Mouse (Mus musculus): ENCODE results near the gene Ksr1. TPM values are rescaled to one million over a fixed set of nuclear protein-coding genes. Genes with fewer than 3 reads are reported as not detected.

Gene Ksr1
- polyA plus RNA-seq, 1 experiment from 2014 or later = 3.3 TPM

DNA sequence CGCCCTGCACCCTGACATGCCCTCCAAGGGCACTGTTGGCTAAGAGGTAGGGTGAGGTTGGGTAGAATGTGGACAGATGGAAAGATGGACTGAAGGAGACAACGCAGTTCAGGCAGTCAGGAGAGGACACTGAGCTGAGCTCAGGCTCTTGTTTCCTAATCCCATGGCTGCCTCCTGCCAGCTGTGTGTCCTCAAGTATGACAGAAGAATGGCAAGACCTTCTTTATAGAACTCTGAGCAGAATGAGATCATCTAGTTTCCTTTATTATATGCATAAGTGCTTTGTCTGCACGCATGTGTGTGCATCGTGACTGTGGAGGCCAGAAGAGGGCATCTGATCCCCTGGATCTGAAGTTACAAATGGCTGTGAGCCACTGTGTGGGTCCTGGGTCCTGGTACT is 72.6 kb downstream of the Ksr1 start:
- DNase-seq (ENCODE audit: low spot score, missing footprints) (no peak), ATAC-seq (ENCODE audit: low FRiP score) (no peak)
- Histone ChIP-seq H3K36me3 (ENCODE audit: control insufficient read depth, insufficient read depth, low read length) (no peaks in the 10 kb centered on the region), H3K4me3 (ENCODE audit: low read depth, low read length) (no peak overlapping the region), H3K9ac (ENCODE audit: low read length) (no peak overlapping the region), H3K27ac (ENCODE audit: low read depth, low read length) (no peak overlapping the region), H3K4me2 (no peak overlapping the region), H3K27me3 (ENCODE audit: control insufficient read depth, insufficient read depth, low read length) (no peaks in the 10 kb centered on the region), H3K4me1 (ENCODE audit: control insufficient read depth, insufficient read depth, low read length) (peaks cover 6% of the 10 kb centered on the region), H3K9me3 (ENCODE audit: control insufficient read depth, low read length) (no peaks in the 10 kb centered on the region)
- WGBS = 88% methylated on average over 4 of the region's 4 CpGs

- ATAC-seq (ENCODE audit: low FRiP score) = no peak
- H3K27me3 ChIP-seq (ENCODE audit: control insufficient read depth, insufficient read depth, low read length) = no peaks in the 10 kb centered on the region
- H3K9ac ChIP-seq (ENCODE audit: low read length) = no peak overlapping the region
- H3K36me3 ChIP-seq (ENCODE audit: control insufficient read depth, insufficient read depth, low read length) = no peaks in the 10 kb centered on the region
- H3K27ac ChIP-seq (ENCODE audit: low read depth, low read length) = no peak overlapping the region
- DNase-seq (ENCODE audit: low spot score, missing footprints) = no peak
- WGBS = 91% methylated on average over 8 of the region's 8 CpGs
- no peaks in the 10 kb centered on the region for H3K9me3 ChIP-seq (ENCODE audit: control insufficient read depth, low read length)
- H3K4me1 ChIP-seq (ENCODE audit: control insufficient read depth, insufficient read depth, low read length) = peaks cover 6% of the 10 kb centered on the region
- H3K4me3 ChIP-seq (ENCODE audit: low read depth, low read length) = no peak overlapping the region
- H3K4me2 ChIP-seq = no peak overlapping the region
These were observed 74.1 kb downstream of the Ksr1 start for GRCm38 (mm10) chr11:79072108-79072507.

- no peak overlapping the region for H3K4me2 ChIP-seq
- no peaks in the 10 kb centered on the region for H3K27me3 ChIP-seq (ENCODE audit: control insufficient read depth, insufficient read depth, low read length)
- no peak overlapping the region for H3K4me3 ChIP-seq (ENCODE audit: low read depth, low read length)
- 0 out of 2 replicates have a peak overlapping the region, but pooled peaks have one; percentile 1 for H3K27ac ChIP-seq (ENCODE audit: low read depth, low read length)
- ATAC-seq (ENCODE audit: low FRiP score) (no peak), DNase-seq (ENCODE audit: low spot score, missing footprints) (no peak)
- H3K9me3 ChIP-seq (ENCODE audit: control insufficient read depth, low read length) = no peaks in the 10 kb centered on the region
- H3K4me1 ChIP-seq (ENCODE audit: control insufficient read depth, insufficient read depth, low read length) = peaks cover 6% of the 10 kb centered on the region
- no peaks in the 10 kb centered on the region for H3K36me3 ChIP-seq (ENCODE audit: control insufficient read depth, insufficient read depth, low read length)
- 88% methylated on average over 7 of the region's 7 CpGs for WGBS
- H3K9ac ChIP-seq (ENCODE audit: low read length) = no peak overlapping the region
These were observed 74.9 kb downstream of the Ksr1 start for GRCm38 (mm10) chr11:79071082-79071972.

GRCm38 (mm10) chr11:79069453-79070153 is 76.6 kb downstream of the Ksr1 start:
- Histone ChIP-seq H3K36me3 (ENCODE audit: control insufficient read depth, insufficient read depth, low read length) (no peaks in the 10 kb centered on the region), H3K9me3 (ENCODE audit: control insufficient read depth, low read length) (no peaks in the 10 kb centered on the region), H3K27ac (ENCODE audit: low read depth, low read length) (no peak overlapping the region), H3K9ac (ENCODE audit: low read length) (no peak overlapping the region), H3K4me2 (no peak overlapping the region), H3K4me3 (ENCODE audit: low read depth, low read length) (no peak overlapping the region), H3K4me1 (ENCODE audit: control insufficient read depth, insufficient read depth, low read length) (peaks cover 6% of the 10 kb centered on the region), H3K27me3 (ENCODE audit: control insufficient read depth, insufficient read depth, low read length) (no peaks in the 10 kb centered on the region)
- no peak for DNase-seq (ENCODE audit: low spot score, missing footprints)
- ATAC-seq (ENCODE audit: low FRiP score) = no peak
- WGBS = 52% methylated on average over 9 of the region's 10 CpGs

- H3K27me3 ChIP-seq (ENCODE audit: control insufficient read depth, insufficient read depth, low read length) = no peaks in the 10 kb centered on the region
- H3K4me1 ChIP-seq (ENCODE audit: control insufficient read depth, insufficient read depth, low read length) = peaks cover 6% of the 10 kb centered on the region
- H3K27ac ChIP-seq (ENCODE audit: low read depth, low read length) = no peak overlapping the region; the same call in 1 of the 2 replicates
- DNase-seq (ENCODE audit: low spot score, missing footprints) (no peak), ATAC-seq (ENCODE audit: low FRiP score) (no peak)
- no peak overlapping the region for H3K4me2 ChIP-seq
- no peak overlapping the region for H3K4me3 ChIP-seq (ENCODE audit: low read depth, low read length)
- 86% methylated on average over 4 of the region's 4 CpGs for WGBS
- no peak overlapping the region for H3K9ac ChIP-seq (ENCODE audit: low read length)
- no peaks in the 10 kb centered on the region for H3K9me3 ChIP-seq (ENCODE audit: control insufficient read depth, low read length)
- H3K36me3 ChIP-seq (ENCODE audit: control insufficient read depth, insufficient read depth, low read length) = no peaks in the 10 kb centered on the region
These were observed 79.0 kb downstream of the Ksr1 start for GRCm38 (mm10) chr11:79067172-79067571.

GRCm38 (mm10) chr11:79066191-79066530 is 80.0 kb downstream of the Ksr1 start:
- H3K27ac ChIP-seq (ENCODE audit: low read depth, low read length) = no peak overlapping the region
- no peak overlapping the region for H3K9ac ChIP-seq (ENCODE audit: low read length)
- no peak for ATAC-seq (ENCODE audit: low FRiP score)
- no peak overlapping the region for H3K4me3 ChIP-seq (ENCODE audit: low read depth, low read length)
- no peaks in the 10 kb centered on the region for H3K36me3 ChIP-seq (ENCODE audit: control insufficient read depth, insufficient read depth, low read length)
- DNase-seq (ENCODE audit: low spot score, missing footprints) = no peak
- no peaks in the 10 kb centered on the region for H3K9me3 ChIP-seq (ENCODE audit: control insufficient read depth, low read length)
- no peaks in the 10 kb centered on the region for H3K27me3 ChIP-seq (ENCODE audit: control insufficient read depth, insufficient read depth, low read length)
- H3K4me1 ChIP-seq (ENCODE audit: control insufficient read depth, insufficient read depth, low read length) = peaks cover 6% of the 10 kb centered on the region
- 92% methylated on average over 2 of the region's 2 CpGs for WGBS
- H3K4me2 ChIP-seq = no peak overlapping the region

- H3K4me2 ChIP-seq = no peak overlapping the region
- no peaks in the 10 kb centered on the region for H3K36me3 ChIP-seq (ENCODE audit: control insufficient read depth, insufficient read depth, low read length)
- H3K4me1 ChIP-seq (ENCODE audit: control insufficient read depth, insufficient read depth, low read length) = peaks cover 6% of the 10 kb centered on the region
- no peaks in the 10 kb centered on the region for H3K27me3 ChIP-seq (ENCODE audit: control insufficient read depth, insufficient read depth, low read length)
- no peak overlapping the region for H3K9ac ChIP-seq (ENCODE audit: low read length)
- H3K9me3 ChIP-seq (ENCODE audit: control insufficient read depth, low read length) = no peaks in the 10 kb centered on the region
- WGBS = 79% methylated on average over 11 of the region's 11 CpGs
- H3K4me3 ChIP-seq (ENCODE audit: low read depth, low read length) = no peak overlapping the region
- H3K27ac ChIP-seq (ENCODE audit: low read depth, low read length) = no peak overlapping the region
- no peak for DNase-seq (ENCODE audit: low spot score, missing footprints)
- no peak for ATAC-seq (ENCODE audit: low FRiP score)
These were observed 80.6 kb downstream of the Ksr1 start for GRCm38 (mm10) chr11:79065463-79066190.

DNA sequence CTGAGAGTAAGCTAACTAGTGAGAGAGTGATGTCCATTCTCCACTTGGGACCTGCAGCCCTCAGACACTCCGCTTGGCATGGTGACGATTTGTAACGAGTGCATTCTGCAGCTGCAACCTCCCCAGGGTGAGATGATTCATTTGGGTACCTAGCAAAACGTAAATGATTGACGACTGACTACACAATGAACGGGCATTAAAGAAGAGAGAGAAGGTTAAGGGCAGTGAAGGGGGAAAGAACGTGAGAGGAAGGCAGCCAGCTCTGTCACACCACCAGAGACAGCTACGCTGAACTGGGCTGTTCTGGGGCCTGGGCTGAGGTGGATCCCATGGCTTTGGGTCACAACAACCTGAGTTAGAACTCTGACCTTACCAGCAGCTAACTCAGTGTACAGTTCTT is 81.9 kb downstream of the Ksr1 start:
- H3K9ac ChIP-seq (ENCODE audit: low read length) = no peak overlapping the region
- ATAC-seq (ENCODE audit: low FRiP score) (no peak), DNase-seq (ENCODE audit: low spot score, missing footprints) (no peak)
- H3K4me3 ChIP-seq (ENCODE audit: low read depth, low read length) = no peak overlapping the region
- WGBS = 79% methylated on average over 8 of the region's 8 CpGs
- H3K36me3 ChIP-seq (ENCODE audit: control insufficient read depth, insufficient read depth, low read length) = no peaks in the 10 kb centered on the region
- no peaks in the 10 kb centered on the region for H3K4me1 ChIP-seq (ENCODE audit: control insufficient read depth, insufficient read depth, low read length)
- H3K9me3 ChIP-seq (ENCODE audit: control insufficient read depth, low read length) = no peaks in the 10 kb centered on the region
- H3K27ac ChIP-seq (ENCODE audit: low read depth, low read length) = no peak overlapping the region
- no peaks in the 10 kb centered on the region for H3K27me3 ChIP-seq (ENCODE audit: control insufficient read depth, insufficient read depth, low read length)
- no peak overlapping the region for H3K4me2 ChIP-seq

DNA sequence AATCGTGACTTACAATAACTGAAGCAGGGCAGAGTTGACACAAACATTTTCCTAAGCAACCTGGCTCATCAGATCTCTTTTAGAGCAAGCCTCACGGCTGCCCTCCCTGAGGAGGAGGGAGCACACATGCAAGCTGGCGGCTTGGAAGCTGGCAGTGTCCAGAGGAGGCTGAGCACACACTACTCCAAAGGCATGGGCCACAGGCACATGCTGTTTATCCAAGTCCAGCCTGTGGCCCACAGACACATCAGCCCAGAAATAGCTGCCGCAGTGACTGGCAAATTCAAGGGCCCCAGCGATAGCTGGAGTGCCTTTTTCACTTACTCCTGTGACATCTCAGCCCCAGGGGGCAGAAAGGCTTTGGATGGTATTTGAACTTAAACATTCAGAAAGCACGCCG is 82.6 kb downstream of the Ksr1 start:
- no peak for DNase-seq (ENCODE audit: low spot score, missing footprints)
- Histone ChIP-seq H3K4me1 (ENCODE audit: control insufficient read depth, insufficient read depth, low read length) (no peaks in the 10 kb centered on the region), H3K9ac (ENCODE audit: low read length) (no peak overlapping the region), H3K4me2 (no peak overlapping the region), H3K27me3 (ENCODE audit: control insufficient read depth, insufficient read depth, low read length) (no peaks in the 10 kb centered on the region), H3K4me3 (ENCODE audit: low read depth, low read length) (no peak overlapping the region), H3K27ac (ENCODE audit: low read depth, low read length) (no peak overlapping the region), H3K36me3 (ENCODE audit: control insufficient read depth, insufficient read depth, low read length) (no peaks in the 10 kb centered on the region), H3K9me3 (ENCODE audit: control insufficient read depth, low read length) (no peaks in the 10 kb centered on the region)
- ATAC-seq (ENCODE audit: low FRiP score) = no peak
- 86% methylated on average over 7 of the region's 7 CpGs for WGBS
